Mouse (Mus musculus) midbrain, embryonic 14.5 days (tissue): ENCODE measurements at regions not wholly inside any gene's neighbourhood (a gene's known extent, or its start where the extent isn't known, plus 50 kb on each side); places are given as distances from the start of the nearest gene placed in this dataset.

ENCODE experiments used
- ATAC-seq: fragments of 200-750 bp; cut with Nextera tagmentation; 2 replicates; pipeline ENCODE4 v1.8.0; 2017; ENCODE audit warnings: moderate number of reproducible peaks, moderate library complexity; ENCODE audit not compliant: low FRiP score, low TSS enrichment
- DNase-seq: peaks from one replicate; pipeline ENCODE4 v3.0.0-alpha.2; 2015
- H3K27ac ChIP-seq: fragments of 300-500 bp; sonication (generic); replicated peaks from 2 replicates; pipeline ENCODE4 v1.5.1; 2014; ENCODE audit warnings: mild to moderate bottlenecking, low read depth, low read length, moderate library complexity
- H3K27me3 ChIP-seq: fragments of 300-500 bp; sonication (generic); 2 replicates; pipeline ENCODE4 v1.6.1; 2014; ENCODE audit warnings: low read length, control low read depth, mixed read lengths; ENCODE audit not compliant: control insufficient read depth, insufficient read depth
- H3K36me3 ChIP-seq: fragments of 300-500 bp; sonication (generic); 2 replicates; pipeline ENCODE4 v1.6.1; 2014; ENCODE audit warnings: low read length, control low read depth; ENCODE audit not compliant: control insufficient read depth, insufficient read depth
- H3K4me1 ChIP-seq: fragments of 300-500 bp; sonication (generic); 2 replicates; pipeline ENCODE4 v1.6.1; 2014; ENCODE audit warnings: mild to moderate bottlenecking, antibody characterized with exemption, low read length, control low read depth; ENCODE audit not compliant: control insufficient read depth, insufficient read depth
- H3K4me2 ChIP-seq: fragments of 300-500 bp; sonication (generic); 2 replicates; pipeline ENCODE4 v1.6.1; 2014; ENCODE audit warnings: mild to moderate bottlenecking, low read length, moderate library complexity
- H3K4me3 ChIP-seq: fragments of 300-500 bp; sonication (generic); replicated peaks from 2 replicates; pipeline ENCODE4 v1.5.1; 2014; ENCODE audit warnings: low read depth, low read length
- H3K9ac ChIP-seq: fragments of 300-500 bp; sonication (generic); replicated peaks from 2 replicates; pipeline ENCODE4 v1.6.1; 2014; ENCODE audit warnings: mild to moderate bottlenecking, low read length, moderate library complexity
- H3K9me3 ChIP-seq: fragments of 300-500 bp; sonication (generic); 2 replicates; pipeline ENCODE4 v1.6.1; 2016; ENCODE audit warnings: low read length, control low read depth, mixed read lengths; ENCODE audit not compliant: control insufficient read depth
- WGBS: fragments of 180-500 bp; shearing (Covaris S2); extraction: QIAGEN DNeasy Blood & Tissue Kit; methylation state at CpG from one replicate; pipeline ENCODE4 v1.1.7; 2014; 5-methylcytosine and 5-hydroxymethylcytosine counted together

DNA sequence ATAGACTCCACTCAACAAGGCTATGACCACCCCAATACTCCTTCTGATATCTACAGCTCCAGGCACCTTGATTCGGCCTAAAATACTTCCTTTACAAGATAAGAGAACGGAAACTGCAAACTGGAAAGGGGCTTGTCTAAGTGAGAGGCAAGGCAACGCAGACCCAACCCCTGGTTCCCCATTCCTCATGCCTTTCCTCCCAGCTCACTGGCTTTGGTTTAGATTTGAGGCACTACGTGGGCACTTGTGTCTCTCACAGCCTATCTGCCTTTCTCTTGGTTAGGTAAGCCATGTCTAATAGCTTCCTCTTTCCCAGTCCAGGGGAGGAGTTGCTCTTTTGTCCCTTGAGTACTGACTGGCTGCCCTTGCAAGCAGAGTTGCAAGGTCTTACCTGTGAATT lies 78.5 kb upstream of the Rybp start:
- Histone ChIP-seq H3K27me3 (no peaks in the 10 kb centered on the region), H3K9me3 (no peaks in the 10 kb centered on the region), H3K4me2 (no peak overlapping the region), H3K4me3 (no peak overlapping the region), H3K9ac (no peak overlapping the region), H3K4me1 (no peaks in the 10 kb centered on the region), H3K27ac (no peak overlapping the region), H3K36me3 (no peaks in the 10 kb centered on the region)
- WGBS: 89% methylated on average over 4 of the region's 4 CpGs
- ATAC-seq: no peak
- no peak for DNase-seq

- Histone ChIP-seq H3K9ac (no peak overlapping the region), H3K4me2 (no peak overlapping the region), H3K4me1 (no peaks in the 10 kb centered on the region), H3K4me3 (no peak overlapping the region), H3K36me3 (no peaks in the 10 kb centered on the region), H3K9me3 (no peaks in the 10 kb centered on the region), H3K27ac (no peak overlapping the region), H3K27me3 (no peaks in the 10 kb centered on the region)
- 82% methylated on average over 5 of the region's 5 CpGs for WGBS
- no peak for ATAC-seq
- DNase-seq: no peak
Measured at GRCm38 (mm10) chr6:100363683-100364082, 76.4 kb upstream of the Rybp start.

DNA sequence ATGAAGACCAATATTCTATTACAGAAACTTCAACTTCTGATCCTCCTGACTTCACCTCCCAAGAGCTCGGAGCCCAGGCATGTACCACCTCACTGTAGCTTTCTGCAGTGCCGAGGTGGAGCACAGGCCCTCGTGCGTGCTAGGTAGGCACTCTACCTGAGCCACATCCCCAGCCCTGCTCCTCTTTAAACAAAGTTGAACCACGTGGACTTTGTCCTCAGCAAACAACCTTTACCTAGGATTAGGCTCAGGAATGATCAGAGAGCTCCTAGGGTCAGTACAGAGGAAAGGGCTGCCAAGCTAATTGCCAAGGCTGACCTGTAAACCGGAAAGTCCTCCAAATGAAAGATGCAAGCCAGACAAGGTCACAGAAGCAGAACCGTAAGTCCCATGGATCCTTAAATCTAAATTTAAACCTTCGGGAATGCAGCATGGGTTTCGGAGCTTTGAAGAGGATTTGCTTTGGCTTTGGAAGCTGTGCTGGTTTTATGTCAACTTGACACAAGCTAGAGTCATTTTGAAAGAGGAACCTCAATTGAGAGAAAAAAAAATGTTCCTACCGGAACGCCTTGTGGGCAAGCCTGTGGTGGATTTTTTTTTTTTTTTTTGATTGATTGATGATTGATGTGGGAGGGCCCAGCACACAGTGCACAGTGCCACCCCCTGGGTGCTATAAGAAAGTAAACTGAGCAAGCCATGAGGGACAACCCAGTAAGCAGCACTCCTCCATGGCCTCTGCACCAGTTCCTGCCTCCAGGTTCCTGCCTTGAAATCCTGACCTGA lies 69.5 kb upstream of the Rybp start:
- no peak overlapping the region for H3K27ac ChIP-seq
- no peak overlapping the region for H3K9ac ChIP-seq
- no peak for DNase-seq
- no peaks in the 10 kb centered on the region for H3K36me3 ChIP-seq
- no peaks in the 10 kb centered on the region for H3K27me3 ChIP-seq
- H3K9me3 ChIP-seq: no peaks in the 10 kb centered on the region
- H3K4me3 ChIP-seq: no peak overlapping the region
- ATAC-seq: no peak
- 86% methylated on average over 11 of the region's 11 CpGs for WGBS
- no peaks in the 10 kb centered on the region for H3K4me1 ChIP-seq
- no peak overlapping the region for H3K4me2 ChIP-seq

DNA sequence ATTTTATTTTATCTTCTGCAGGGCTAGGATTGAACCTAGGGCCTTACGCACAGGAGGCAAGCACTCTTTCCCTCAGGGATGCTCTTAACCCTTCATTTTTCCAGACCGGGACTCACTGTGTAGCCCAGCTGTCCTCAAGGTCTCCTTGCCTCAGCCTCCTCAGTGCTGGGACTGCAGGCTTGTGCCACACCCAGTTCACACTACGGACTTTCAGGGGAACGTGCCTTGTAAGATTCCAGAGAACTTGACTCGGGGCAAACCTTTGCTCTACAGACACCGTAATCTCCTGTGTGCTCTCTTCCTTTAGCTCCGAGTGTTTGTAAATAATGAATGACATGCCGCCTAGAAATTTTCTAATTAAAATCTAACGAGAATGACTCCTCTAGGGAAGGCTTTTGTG lies 68.6 kb upstream of the Rybp start:
- Histone ChIP-seq H3K9ac (no peak overlapping the region), H3K36me3 (no peaks in the 10 kb centered on the region), H3K27ac (no peak overlapping the region), H3K9me3 (no peaks in the 10 kb centered on the region), H3K4me2 (no peak overlapping the region), H3K4me1 (no peaks in the 10 kb centered on the region), H3K4me3 (no peak overlapping the region), H3K27me3 (no peaks in the 10 kb centered on the region)
- DNase-seq (no peak), ATAC-seq (no peak)
- WGBS: 72% methylated on average over 9 of the region's 9 CpGs

DNA sequence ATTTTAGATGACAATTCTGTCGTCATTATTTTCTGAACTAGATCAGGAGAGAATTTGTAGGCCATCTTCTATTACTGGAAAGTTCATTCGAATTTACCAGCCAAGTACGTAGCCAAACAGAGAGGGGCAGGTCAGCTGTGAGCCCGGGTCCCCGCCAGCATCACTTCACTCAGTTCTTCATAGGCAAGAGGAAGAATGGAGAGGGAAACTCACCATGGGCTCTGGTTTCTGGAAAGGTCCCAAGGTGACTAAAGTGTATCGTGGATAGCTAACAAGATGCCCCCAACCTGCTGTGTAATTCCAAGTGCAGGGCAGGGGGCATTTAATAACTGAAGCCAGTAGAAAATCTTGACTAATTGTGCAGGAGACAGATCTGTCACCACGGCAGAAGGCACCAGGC lies 60.2 kb upstream of the Rybp start:
- WGBS: 83% methylated on average over 7 of the region's 7 CpGs
- Histone ChIP-seq H3K4me2 (no peak overlapping the region), H3K27me3 (no peaks in the 10 kb centered on the region), H3K9me3 (no peaks in the 10 kb centered on the region), H3K4me1 (no peaks in the 10 kb centered on the region), H3K4me3 (no peak overlapping the region), H3K36me3 (no peaks in the 10 kb centered on the region), H3K27ac (no peak overlapping the region), H3K9ac (no peak overlapping the region)
- DNase-seq: no peak
- no peak for ATAC-seq

GRCm38 (mm10) chr6:100345073-100345472 lies 57.8 kb upstream of the Rybp start:
- H3K9ac ChIP-seq: no peak overlapping the region
- ATAC-seq (no peak), DNase-seq (no peak)
- no peak overlapping the region for H3K27ac ChIP-seq
- H3K9me3 ChIP-seq: no peaks in the 10 kb centered on the region
- no peaks in the 10 kb centered on the region for H3K36me3 ChIP-seq
- H3K4me3 ChIP-seq: no peak overlapping the region
- H3K4me2 ChIP-seq: no peak overlapping the region
- H3K4me1 ChIP-seq: no peaks in the 10 kb centered on the region
- 86% methylated on average over 3 of the region's 3 CpGs for WGBS
- no peaks in the 10 kb centered on the region for H3K27me3 ChIP-seq

GRCm38 (mm10) chr6:100341305-100342290 lies 54.3 kb upstream of the Rybp start:
- Histone ChIP-seq H3K9me3 (no peaks in the 10 kb centered on the region), H3K27me3 (peaks cover 6% of the 10 kb centered on the region; the same call in 1 of the 2 replicates), H3K27ac (no peak overlapping the region), H3K9ac (no peak overlapping the region), H3K4me2 (no peak overlapping the region), H3K4me3 (no peak overlapping the region), H3K4me1 (peaks cover 5% of the 10 kb centered on the region), H3K36me3 (no peaks in the 10 kb centered on the region)
- WGBS: 64% methylated on average over 13 of the region's 13 CpGs
- ATAC-seq (no peak), DNase-seq (peak; percentile 24)

- 94% methylated on average over 4 of the region's 4 CpGs for WGBS
- Histone ChIP-seq H3K4me3 (no peak overlapping the region), H3K9me3 (no peaks in the 10 kb centered on the region), H3K27ac (no peak overlapping the region), H3K4me1 (peaks cover 22% of the 10 kb centered on the region), H3K9ac (no peak overlapping the region), H3K4me2 (no peak overlapping the region), H3K36me3 (no peaks in the 10 kb centered on the region), H3K27me3 (peaks cover 8% of the 10 kb centered on the region)
- no peak for ATAC-seq
- DNase-seq: no peak
Measured at GRCm38 (mm10) chr6:100338291-100338690, 51.0 kb upstream of the Rybp start.
